ENCODE assay signal across 13 mouse cellular contexts in genomic region chrX:77417766-77418165, GRCm38 (mm10).
DNase-seq lines count a peak whose midpoint lies in the region; ATAC-seq and TF ChIP-seq lines count a peak whose summit lies in the region.
"Had no signal": no experiment of that assay in that cellular context is flagged by ENCODE, and none has a peak within 500 bp of the region (broad histone marks: within the 10 kb centered on the region; RNA-seq: fewer than 3 reads in every experiment).

No protein-coding gene starts in this region.

- no peak for TF ChIP-seq EP300 in liver, embryonic 14.5 days (IDR thresholded peaks at IDR 0.05; ENCODE audit: low read depth)
- TF ChIP-seq EP300 in stomach, postnatal 0 days (optimal IDR thresholded peaks at IDR 0.05), result no peak

- H3K9ac ChIP-seq in liver, embryonic 14.5 days (replicated peaks), result no peak overlapping the region
- H3K9ac ChIP-seq in stomach, postnatal 0 days (ENCODE audit: low read length), result no peak overlapping the region
- H3K9ac ChIP-seq in forebrain, embryonic 16.5 days (replicated peaks; ENCODE audit: low read depth, low read length), result no peak overlapping the region
- H3K9ac ChIP-seq: forebrain, embryonic 15.5 days; limb, embryonic 12.5 days; neural tube, embryonic 13.5 days had no signal

- peak; percentile 40 for TF ChIP-seq CTCF in gastrocnemius, adult 2 months (IDR thresholded peaks at IDR 0.05)
- peak; percentile 17; the same call in 1 of the 2 replicates for TF ChIP-seq CTCF in liver, embryonic 14.5 days (IDR thresholded peaks at IDR 0.05; ENCODE audit: low read depth)
- peak; percentile 51 for TF ChIP-seq CTCF in stomach, postnatal 0 days (IDR thresholded peaks at IDR 0.05; ENCODE audit: low read depth)

- H3K4me2 ChIP-seq in liver, embryonic 14.5 days (ENCODE audit: low read depth), result no peak overlapping the region
- H3K4me2 ChIP-seq in stomach, postnatal 0 days (replicated peaks; ENCODE audit: low read depth), result no peak overlapping the region
- no peak overlapping the region for H3K4me2 ChIP-seq in forebrain, embryonic 16.5 days (ENCODE audit: low read length)
- H3K4me2 ChIP-seq: forebrain, embryonic 15.5 days; limb, embryonic 12.5 days; neural tube, embryonic 13.5 days had no signal

- no peaks in the 10 kb centered on the region for H3K36me3 ChIP-seq in liver, embryonic 14.5 days (replicated peaks; ENCODE audit: control insufficient read depth, insufficient read depth, low read depth)
- no peaks in the 10 kb centered on the region for H3K36me3 ChIP-seq in stomach, postnatal 0 days (ENCODE audit: control insufficient read depth, insufficient read depth, low read length)
- no peaks in the 10 kb centered on the region for H3K36me3 ChIP-seq in forebrain, embryonic 16.5 days (ENCODE audit: control insufficient read depth, insufficient read depth)
- H3K36me3 ChIP-seq: forebrain, embryonic 15.5 days; hindbrain, embryonic 10.5 days; limb, embryonic 12.5 days; neural tube, embryonic 13.5 days had no signal

- no peaks in the 10 kb centered on the region for H3K9me3 ChIP-seq in liver, embryonic 14.5 days (ENCODE audit: control insufficient read depth, low read length)
- H3K9me3 ChIP-seq in stomach, postnatal 0 days (ENCODE audit: control insufficient read depth, low read length), result no peaks in the 10 kb centered on the region
- H3K9me3 ChIP-seq in forebrain, embryonic 16.5 days (ENCODE audit: control insufficient read depth, low read length), result no peaks in the 10 kb centered on the region
- H3K9me3 ChIP-seq: forebrain, embryonic 15.5 days; hindbrain, embryonic 10.5 days; limb, embryonic 12.5 days; neural tube, embryonic 13.5 days had no signal

- no peak for ATAC-seq in liver, embryonic 14.5 days (ENCODE audit: insufficient read depth)
- no peak for ATAC-seq in stomach, postnatal 0 days (ENCODE audit: low FRiP score, low TSS enrichment)
- ATAC-seq in forebrain, embryonic 16.5 days, result no peak
- ATAC-seq: forebrain, embryonic 15.5 days had no signal

- H3K4me1 ChIP-seq in liver, embryonic 14.5 days (replicated peaks; ENCODE audit: control insufficient read depth in 2 of 2, insufficient read depth in 2 of 2, low read length in 1 of 2), result peaks cover 0 to 2% of the 10 kb centered on the region in 2 experiments; a peak in 2 of 4 replicates
- H3K4me1 ChIP-seq in stomach, postnatal 0 days (replicated peaks; ENCODE audit: control insufficient read depth, insufficient read depth), result no peaks in the 10 kb centered on the region
- H3K4me1 ChIP-seq in forebrain, embryonic 16.5 days (replicated peaks; ENCODE audit: control insufficient read depth, insufficient read depth, low read length), result no peaks in the 10 kb centered on the region
- H3K4me1 ChIP-seq: forebrain, embryonic 15.5 days; hindbrain, embryonic 10.5 days; limb, embryonic 12.5 days; neural tube, embryonic 13.5 days had no signal

- no peak for DNase-seq in gastrocnemius, adult 2 months
- DNase-seq in gastrocnemius, postnatal 10 days, result no peak
- no peak for DNase-seq in liver, embryonic 14.5 days (ENCODE audit: low read depth in 3 of 3, low spot score in 3 of 3)
- DNase-seq in liver, result no peak
- peak; percentile 40 for DNase-seq in NIH3T3 (ENCODE audit: low read depth)
- DNase-seq in stomach, postnatal 0 days (ENCODE audit: low spot score), result no peak
- DNase-seq in T-cell, adult 2 months (ENCODE audit: low spot score), result no peak
- DNase-seq: layer of hippocampus, adult 9-11 months had no signal

- H3K4me3 ChIP-seq in gastrocnemius, adult 2 months, result no peak overlapping the region
- no peak overlapping the region for H3K4me3 ChIP-seq in liver, embryonic 14.5 days (ENCODE audit: insufficient read depth in 1 of 2, low read depth in 2 of 2, low read length in 2 of 2)
- no peak overlapping the region for H3K4me3 ChIP-seq in stomach, postnatal 0 days (ENCODE audit: low read depth, low read length)
- no peak overlapping the region for H3K4me3 ChIP-seq in forebrain, embryonic 16.5 days (replicated peaks; ENCODE audit: low read length)
- H3K4me3 ChIP-seq: forebrain, embryonic 15.5 days; hindbrain, embryonic 10.5 days; limb, embryonic 12.5 days; neural tube, embryonic 13.5 days had no signal

- intact Hi-C loops in gastrocnemius, adult 2 months (cut with DNase I), result no loop called here

- no peak overlapping the region for H3K27ac ChIP-seq in gastrocnemius, adult 2 months
- H3K27ac ChIP-seq in liver, embryonic 14.5 days, result no peak overlapping the region
- H3K27ac ChIP-seq in stomach, postnatal 0 days (replicated peaks), result no peak overlapping the region
- no peak overlapping the region for H3K27ac ChIP-seq in forebrain, embryonic 16.5 days (ENCODE audit: low read length)
- H3K27ac ChIP-seq: forebrain, embryonic 15.5 days; hindbrain, embryonic 10.5 days; limb, embryonic 12.5 days; neural tube, embryonic 13.5 days had no signal

- no peaks in the 10 kb centered on the region for H3K27me3 ChIP-seq in liver, embryonic 14.5 days (ENCODE audit: control insufficient read depth, insufficient read depth, low read length)
- H3K27me3 ChIP-seq in stomach, postnatal 0 days (ENCODE audit: control insufficient read depth, insufficient read depth, low read length), result no peaks in the 10 kb centered on the region
- H3K27me3 ChIP-seq in forebrain, embryonic 16.5 days (replicated peaks; ENCODE audit: control insufficient read depth, insufficient read depth, low read length), result no peaks in the 10 kb centered on the region
- H3K27me3 ChIP-seq: forebrain, embryonic 15.5 days; limb, embryonic 12.5 days; neural tube, embryonic 13.5 days had no signal
